Mouse (Mus musculus) ES-Bruce4 (cell line): ENCODE measurements around the gene Zc3h6. TPM values are rescaled to one million over a fixed set of nuclear protein-coding genes. Genes with fewer than 3 reads are reported as not detected.
"Not testable (repeated sequence)": the region's sequence is repeated elsewhere in the genome, so short reads cannot be mapped to it uniquely, and the experiment has no call there.

Experiments used
- H3K27ac ChIP-seq: 2 replicates; pipeline ENCODE4 v1.5.1; 2012; ENCODE audit warnings: low read length, inconsistent platforms; ENCODE audit not compliant: insufficient read depth
- H3K27me3 ChIP-seq: 2 replicates; pipeline ENCODE4 v1.6.1; 2012; ENCODE audit warnings: mild to moderate bottlenecking, low read length, inconsistent platforms; ENCODE audit not compliant: control insufficient read depth, poor library complexity, insufficient read depth, severe bottlenecking
- H3K36me3 ChIP-seq: 2 replicates; pipeline ENCODE4 v1.6.1; 2012; ENCODE audit warnings: inconsistent platforms, mild to moderate bottlenecking, low read length, moderate library complexity; ENCODE audit not compliant: control insufficient read depth, poor library complexity, insufficient read depth, severe bottlenecking
- H3K4me1 ChIP-seq: one replicate; pipeline ENCODE4 v1.8.1; 2011; ENCODE audit warnings: low read length; ENCODE audit not compliant: control insufficient read depth, insufficient read depth
- H3K4me3 ChIP-seq: 2 replicates; pipeline ENCODE4 v1.5.1; 2011; ENCODE audit warnings: low read depth, mild to moderate bottlenecking, low read length
- H3K9ac ChIP-seq: 2 replicates; pipeline ENCODE4 v1.6.1; 2012; ENCODE audit warnings: low read depth, mild to moderate bottlenecking, inconsistent platforms; ENCODE audit not compliant: poor library complexity, severe bottlenecking
- H3K9me3 ChIP-seq: replicated peaks from 2 replicates; pipeline ENCODE4 v1.6.1; 2012; ENCODE audit warnings: mild to moderate bottlenecking, low read length, inconsistent platforms; ENCODE audit not compliant: control insufficient read depth, poor library complexity, insufficient read depth, severe bottlenecking
- CTCF ChIP-seq: IDR thresholded peaks from one replicate; pipeline ENCODE4 v1.8.1; 2011; ENCODE audit warnings: low read depth, low read length
- EP300 ChIP-seq: IDR thresholded peaks from 2 replicates; pipeline ENCODE4 v1.6.1; 2011; ENCODE audit warnings: low read depth, low read length; ENCODE audit not compliant: insufficient read depth
- POLR2A ChIP-seq: IDR thresholded peaks from one replicate; pipeline ENCODE4 v1.8.1; 2011; ENCODE audit warnings: low read length; ENCODE audit not compliant: insufficient read depth
- polyA plus RNA-seq: library from polyadenylated mRNA; stranded (reverse); fragments of >200 nt; gene quantifications from 2 replicates; pipeline ENCODE4 v1.2.4, GENCODE M21; 2011; ENCODE audit warnings: low read depth; ENCODE audit not compliant: missing spikeins, insufficient read depth, insufficient read length

The Zc3h6 gene
- polyA plus RNA-seq, 1 experiment: 12.7 TPM

GRCm38 (mm10) chr2:129006194-129006749, 39.1 kb downstream of the Zc3h6 start:
- Histone ChIP-seq H3K27me3 (no peaks in the 10 kb centered on the region), H3K4me1 (no peaks in the 10 kb centered on the region), H3K27ac (no peak overlapping the region), H3K4me3 (no peak overlapping the region), H3K9ac (no peak overlapping the region), H3K9me3 (no peaks in the 10 kb centered on the region), H3K36me3 (no peaks in the 10 kb centered on the region)
- no peak for TF ChIP-seq CTCF
- no peak for TF ChIP-seq POLR2A
- no peak for TF ChIP-seq EP300

DNA sequence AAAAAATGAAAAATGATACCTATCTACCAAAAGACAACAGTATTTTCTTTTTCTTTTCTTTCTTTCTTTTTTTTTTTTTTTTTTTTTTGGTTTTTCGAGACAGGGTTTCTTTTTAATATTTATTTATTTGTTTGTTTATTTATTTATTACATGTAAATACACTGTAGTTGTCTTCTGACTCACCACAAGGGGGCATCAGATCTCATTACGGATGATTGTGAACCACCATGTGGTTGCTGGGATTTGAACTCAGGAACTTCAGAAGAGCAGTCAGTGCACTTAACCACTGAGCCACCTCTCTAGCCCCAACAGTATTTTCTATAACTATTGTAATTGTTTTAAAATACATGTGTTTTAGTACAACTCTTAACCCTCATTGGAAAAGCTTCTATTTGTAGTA, 41.7 kb downstream of the Zc3h6 start:
- H3K4me1 ChIP-seq, H3K4me3 ChIP-seq, H3K9ac ChIP-seq, H3K27me3 ChIP-seq, H3K27ac ChIP-seq, H3K9me3 ChIP-seq, H3K36me3 ChIP-seq: not testable (repeated sequence)

GRCm38 (mm10) chr2:129020106-129020505, 52.9 kb downstream of the Zc3h6 start:
- no peak overlapping the region for H3K27ac ChIP-seq
- no peak overlapping the region for H3K9ac ChIP-seq
- no peaks in the 10 kb centered on the region; the same call in 1 of the 2 replicates for H3K9me3 ChIP-seq
- no peaks in the 10 kb centered on the region for H3K4me1 ChIP-seq
- H3K27me3 ChIP-seq: peaks cover 1% of the 10 kb centered on the region; the same call in 1 of the 2 replicates
- H3K36me3 ChIP-seq: no peaks in the 10 kb centered on the region
- TF ChIP-seq CTCF: no peak
- no peak for TF ChIP-seq EP300
- no peak for TF ChIP-seq POLR2A
- no peak overlapping the region for H3K4me3 ChIP-seq

- Histone ChIP-seq H3K27me3 (no peaks in the 10 kb centered on the region), H3K9me3 (no peaks in the 10 kb centered on the region), H3K36me3 (no peaks in the 10 kb centered on the region), H3K27ac (no peak overlapping the region), H3K9ac (no peak overlapping the region), H3K4me1 (no peaks in the 10 kb centered on the region), H3K4me3 (no peak overlapping the region)
- TF ChIP-seq EP300 (no peak), CTCF (no peak), POLR2A (no peak)
These were observed 57.6 kb downstream of the Zc3h6 start for GRCm38 (mm10) chr2:129024820-129025219.

GRCm38 (mm10) chr2:129035381-129035780, 68.2 kb downstream of the Zc3h6 start:
- no peaks in the 10 kb centered on the region for H3K9me3 ChIP-seq
- TF ChIP-seq EP300 (no peak), POLR2A (no peak), CTCF (no peak)
- H3K36me3 ChIP-seq: no peaks in the 10 kb centered on the region
- no peak overlapping the region for H3K27ac ChIP-seq
- no peak overlapping the region for H3K4me3 ChIP-seq
- H3K9ac ChIP-seq: no peak overlapping the region
- H3K4me1 ChIP-seq: no peaks in the 10 kb centered on the region
- H3K27me3 ChIP-seq: no peaks in the 10 kb centered on the region

GRCm38 (mm10) chr2:129038426-129038936, 71.3 kb downstream of the Zc3h6 start:
- Histone ChIP-seq H3K4me1 (no peaks in the 10 kb centered on the region), H3K9ac (peak overlapping the region; percentile 35; the same call in 1 of the 2 replicates), H3K9me3 (no peaks in the 10 kb centered on the region), H3K36me3 (no peaks in the 10 kb centered on the region), H3K27ac (no peak overlapping the region), H3K4me3 (peak overlapping the region; percentile 65), H3K27me3 (no peaks in the 10 kb centered on the region)
- TF ChIP-seq CTCF (no peak), POLR2A (no peak), EP300 (no peak)
